Mouse (Mus musculus) E14TG2a.4 (cell line): ENCODE results near the gene Ap2b1.

Source experiments
- H3K27me3 ChIP-seq: 2 replicates; pipeline ENCODE4 v1.6.1; 2014; ENCODE audit warnings: low read length, control low read depth; ENCODE audit not compliant: insufficient read depth
- H3K36me3 ChIP-seq: 2 replicates; pipeline ENCODE4 v1.6.1; 2014; ENCODE audit warnings: low read length, control low read depth; ENCODE audit not compliant: insufficient read depth
- H3K4me1 ChIP-seq: replicated peaks from 2 replicates; pipeline ENCODE4 v1.6.1; 2014; ENCODE audit warnings: low read depth, low read length, control low read depth
- H3K4me3 ChIP-seq: replicated peaks from 2 replicates; pipeline ENCODE4 v1.5.1; 2014; ENCODE audit warnings: mild to moderate bottlenecking, low read length
- H3K9me3 ChIP-seq: 2 replicates; pipeline ENCODE4 v1.6.1; 2014; ENCODE audit warnings: low read length, control low read depth
- CTCF ChIP-seq: conservative IDR thresholded peaks from 2 replicates; pipeline ENCODE4 v1.5.1; 2014; ENCODE audit warnings: low read length
- NANOG ChIP-seq: IDR thresholded peaks from 2 replicates; pipeline ENCODE4 v1.6.1; 2014; ENCODE audit warnings: borderline replicate concordance, low read length, mixed read lengths
- POU5F1 ChIP-seq: IDR thresholded peaks from 2 replicates; pipeline ENCODE4 v1.6.1; 2014; ENCODE audit warnings: low read length, borderline replicate concordance

Gene Ap2b1

DNA sequence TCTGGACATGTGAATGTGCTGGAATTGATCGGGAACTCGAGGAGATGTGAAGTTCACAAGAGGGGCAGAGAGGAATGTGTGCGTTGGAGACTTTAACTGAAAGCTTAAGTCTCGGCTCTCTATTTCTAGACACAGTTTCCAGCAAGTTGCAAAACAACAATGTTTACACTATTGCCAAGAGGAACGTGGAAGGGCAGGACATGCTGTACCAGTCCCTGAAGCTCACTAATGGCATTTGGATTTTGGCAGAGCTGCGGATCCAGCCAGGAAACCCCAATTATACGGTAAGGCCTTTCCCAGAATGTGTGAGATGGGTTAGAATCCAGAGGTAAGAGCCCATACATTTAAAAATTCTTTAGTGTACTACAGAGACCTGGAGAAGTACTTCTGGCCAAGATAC lies 98.8 kb downstream of the Ap2b1 start:
- no peak for TF ChIP-seq CTCF
- TF ChIP-seq NANOG = no peak
- no peak for TF ChIP-seq POU5F1
- Histone ChIP-seq H3K4me1 (peaks cover 28% of the 10 kb centered on the region), H3K4me3 (no peak overlapping the region), H3K27me3 (no peaks in the 10 kb centered on the region), H3K9me3 (no peaks in the 10 kb centered on the region), H3K36me3 (peaks cover 65% of the 10 kb centered on the region)

DNA sequence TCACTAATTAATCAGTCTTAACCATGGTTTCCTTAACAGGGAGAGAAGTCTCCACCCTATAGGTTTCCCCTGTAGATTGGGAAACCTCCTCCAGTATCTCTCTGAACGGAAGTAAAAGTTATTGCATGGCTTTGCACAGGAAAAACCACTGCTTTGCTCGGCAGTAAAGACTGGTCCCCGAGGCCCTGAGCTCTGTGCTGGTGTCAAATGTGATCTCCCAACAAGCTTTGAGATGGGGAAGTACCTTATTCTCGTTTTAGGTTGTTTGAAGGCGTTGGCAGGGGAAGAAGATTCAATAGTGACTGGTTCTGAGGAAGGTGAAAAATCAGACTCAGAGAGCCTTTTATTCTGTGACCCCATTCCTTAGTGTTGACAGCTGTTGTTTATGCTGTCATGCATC lies 99.9 kb downstream of the Ap2b1 start:
- H3K36me3 ChIP-seq = peaks cover 65% of the 10 kb centered on the region
- TF ChIP-seq POU5F1 (no peak), CTCF (no peak)
- no peak overlapping the region for H3K4me3 ChIP-seq
- no peaks in the 10 kb centered on the region for H3K9me3 ChIP-seq
- no peaks in the 10 kb centered on the region for H3K27me3 ChIP-seq
- peaks cover 38% of the 10 kb centered on the region for H3K4me1 ChIP-seq

DNA sequence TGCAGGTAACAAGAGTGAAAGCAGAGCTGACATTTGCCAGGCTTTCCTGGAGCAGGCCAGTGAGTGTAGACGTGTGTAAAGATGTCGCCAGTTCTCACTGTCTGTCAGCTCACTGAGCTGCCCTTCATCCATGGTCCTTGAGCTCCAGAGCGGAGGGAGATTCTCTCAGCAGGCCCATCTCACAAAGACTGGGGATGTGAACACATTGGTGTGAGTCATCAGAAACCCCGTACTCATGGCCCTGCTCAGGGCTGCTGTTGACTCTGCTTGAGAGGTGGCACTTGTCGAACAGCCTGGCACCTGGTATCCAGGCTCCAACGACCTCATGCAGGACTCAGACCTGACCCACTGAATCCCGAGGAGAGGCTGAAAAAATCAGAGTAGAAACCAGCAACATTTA lies 105.0 kb downstream of the Ap2b1 start:
- H3K4me1 ChIP-seq = peaks cover 41% of the 10 kb centered on the region
- peaks cover 41% of the 10 kb centered on the region for H3K36me3 ChIP-seq
- TF ChIP-seq POU5F1 = no peak
- no peak for TF ChIP-seq NANOG
- no peak for TF ChIP-seq CTCF
- no peaks in the 10 kb centered on the region for H3K9me3 ChIP-seq
- peaks cover 21% of the 10 kb centered on the region for H3K27me3 ChIP-seq
- H3K4me3 ChIP-seq = no peak overlapping the region

DNA sequence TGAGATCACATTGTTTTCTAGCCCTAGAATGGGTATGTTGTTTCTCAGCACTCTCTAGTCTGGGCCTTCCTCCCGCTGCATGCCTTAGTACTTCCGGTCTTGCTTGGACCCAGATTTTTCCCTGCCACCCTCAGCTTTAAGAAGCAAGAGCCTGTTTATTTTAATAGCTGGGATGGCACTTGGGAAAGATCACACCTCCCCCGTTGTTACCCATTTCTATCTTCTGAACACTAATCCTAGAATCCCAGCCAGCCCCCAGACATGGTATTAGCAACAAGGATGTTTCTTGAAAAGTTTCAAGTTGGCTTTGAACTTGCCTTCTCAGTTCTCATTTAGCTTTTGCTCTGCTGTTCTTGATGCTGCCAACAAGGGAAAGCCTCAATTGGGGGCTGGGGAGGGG lies 107.6 kb downstream of the Ap2b1 start:
- Histone ChIP-seq H3K9me3 (no peaks in the 10 kb centered on the region), H3K27me3 (peaks cover 44% of the 10 kb centered on the region), H3K36me3 (peaks cover 23% of the 10 kb centered on the region), H3K4me1 (peaks cover 45% of the 10 kb centered on the region), H3K4me3 (no peak overlapping the region)
- TF ChIP-seq NANOG = no peak

GRCm38 (mm10) chr11:83408242-83408641 lies 109.4 kb downstream of the Ap2b1 start:
- TF ChIP-seq CTCF (no peak), POU5F1 (no peak), NANOG (no peak)
- no peak overlapping the region for H3K4me3 ChIP-seq

GRCm38 (mm10) chr11:83409087-83409754 lies 110.4 kb downstream of the Ap2b1 start, which contains the start of gene Rasl10b:
Rasl10b (plus strand) TSS chr11:83409137.
- Histone ChIP-seq H3K9me3 (no peaks in the 10 kb centered on the region), H3K36me3 (peaks cover 4% of the 10 kb centered on the region), H3K4me1 (peaks cover 35% of the 10 kb centered on the region), H3K27me3 (peaks cover 71% of the 10 kb centered on the region), H3K4me3 (peak within 1 kb of the TSS; percentile 80)
- no peak for TF ChIP-seq CTCF
- no peak for TF ChIP-seq NANOG
- no peak for TF ChIP-seq POU5F1

More at GRCm38 (mm10) chr11:83408242-83408641, 109.4 kb downstream of the Ap2b1 start:
- peaks cover 13% of the 10 kb centered on the region for H3K36me3 ChIP-seq
- H3K9me3 ChIP-seq = no peaks in the 10 kb centered on the region
- peaks cover 63% of the 10 kb centered on the region for H3K27me3 ChIP-seq
- H3K4me1 ChIP-seq = peaks cover 43% of the 10 kb centered on the region

DNA sequence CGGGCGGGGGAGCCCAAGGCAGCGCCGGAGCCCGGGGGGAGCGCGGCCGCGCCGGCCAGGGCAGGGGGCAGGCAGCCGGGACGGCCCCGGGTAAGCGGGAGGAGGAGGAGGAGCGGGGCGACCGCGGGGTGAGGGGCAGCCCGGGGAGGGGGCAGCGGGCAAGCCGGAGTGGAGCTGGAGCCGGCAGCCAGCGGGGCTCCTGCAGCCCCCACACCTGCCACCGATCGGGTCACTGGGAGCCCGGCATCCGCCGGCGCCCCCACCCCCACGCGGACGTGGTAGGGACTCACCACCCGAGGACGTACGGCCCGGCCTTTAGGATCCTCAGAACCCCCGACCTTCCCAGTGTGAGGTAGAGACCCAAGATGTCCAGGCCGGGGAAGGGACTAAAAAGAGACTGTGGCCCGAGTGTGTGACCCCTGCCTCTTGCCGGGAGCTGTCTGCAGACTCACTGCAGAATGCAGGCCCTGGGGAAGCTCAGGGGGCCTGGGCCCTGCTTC lies 111.0 kb downstream of the Ap2b1 start:
- H3K4me1 ChIP-seq = peaks cover 30% of the 10 kb centered on the region
- peaks cover 75% of the 10 kb centered on the region for H3K27me3 ChIP-seq
- H3K4me3 ChIP-seq = peak overlapping the region; percentile 80
- H3K9me3 ChIP-seq = no peaks in the 10 kb centered on the region
- no peaks in the 10 kb centered on the region for H3K36me3 ChIP-seq
- TF ChIP-seq NANOG (no peak), POU5F1 (no peak), CTCF (no peak)

DNA sequence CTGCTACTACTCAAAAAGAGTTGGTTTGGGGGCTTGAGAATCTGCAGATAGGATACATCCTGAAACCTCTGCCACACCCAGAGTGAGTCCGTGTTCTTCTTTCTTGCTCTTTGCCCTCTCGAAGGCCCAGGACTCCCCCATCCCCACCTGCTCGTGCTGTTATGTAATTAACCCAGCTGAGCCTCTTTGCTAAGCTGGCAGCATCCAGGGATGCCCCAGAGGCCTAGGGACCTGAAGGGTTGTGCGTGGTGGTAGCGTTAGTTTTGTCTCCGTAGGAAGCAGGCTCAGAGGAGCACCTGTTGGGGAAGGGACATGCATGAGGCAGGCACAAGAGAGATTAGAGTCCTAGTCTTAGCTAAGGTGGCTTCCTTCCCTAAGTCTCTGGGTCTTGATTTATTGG lies 111.7 kb downstream of the Ap2b1 start:
- H3K4me3 ChIP-seq = 0 out of 2 replicates have a peak overlapping the region, but pooled peaks have one; percentile 80
- no peak for TF ChIP-seq NANOG
- TF ChIP-seq CTCF = no peak
- no peak for TF ChIP-seq POU5F1

GRCm38 (mm10) chr11:83417080-83417479 lies 118.3 kb downstream of the Ap2b1 start:
- TF ChIP-seq CTCF (no peak), NANOG (no peak), POU5F1 (no peak)
- no peaks in the 10 kb centered on the region for H3K36me3 ChIP-seq
- no peak overlapping the region for H3K4me3 ChIP-seq
- peaks cover 21% of the 10 kb centered on the region for H3K4me1 ChIP-seq
- H3K9me3 ChIP-seq = no peaks in the 10 kb centered on the region
- peaks cover 87% of the 10 kb centered on the region for H3K27me3 ChIP-seq

More for the DNA sequence above, 111.7 kb downstream of the Ap2b1 start:
- Histone ChIP-seq H3K9me3 (no peaks in the 10 kb centered on the region), H3K27me3 (peaks cover 77% of the 10 kb centered on the region), H3K36me3 (no peaks in the 10 kb centered on the region), H3K4me1 (peaks cover 27% of the 10 kb centered on the region)
